22 mouse cellular contexts compared by ENCODE assay signal in genomic region chr11:16505999-16506398, GRCm38 (mm10). TPM values are rescaled to one million over a fixed set of nuclear protein-coding genes. Genes with fewer than 3 reads are reported as not detected.
DNase-seq lines count a peak whose midpoint lies in the region; ATAC-seq lines count a peak whose summit lies in the region.
"Had no signal": no experiment of that assay in that cellular context is flagged by ENCODE, and none has a peak within 500 bp of the region (broad histone marks: within the 10 kb centered on the region; RNA-seq: fewer than 3 reads in every experiment).

No protein-coding gene starts in this region.

- H3K27me3 ChIP-seq in heart, embryonic 11.5 days (ENCODE audit: control insufficient read depth, insufficient read depth, low read length), result no peaks in the 10 kb centered on the region
- H3K27me3 ChIP-seq in liver, embryonic 13.5 days, result no peaks in the 10 kb centered on the region
- H3K27me3 ChIP-seq in forebrain, embryonic 16.5 days (replicated peaks; ENCODE audit: control insufficient read depth, insufficient read depth, low read length), result no peaks in the 10 kb centered on the region
- H3K27me3 ChIP-seq: kidney, embryonic 15.5 days; midbrain, embryonic 15.5 days; stomach, embryonic 15.5 days had no signal

- 0 out of 2 replicates have a peak, but pooled peaks cover 4% of the 10 kb centered on the region for H3K4me1 ChIP-seq in heart, embryonic 11.5 days (ENCODE audit: control insufficient read depth, insufficient read depth, low read length)
- H3K4me1 ChIP-seq in liver, embryonic 13.5 days (replicated peaks), result peaks cover 49% of the 10 kb centered on the region
- H3K4me1 ChIP-seq in forebrain, embryonic 16.5 days (replicated peaks; ENCODE audit: control insufficient read depth, insufficient read depth, low read length), result peaks cover 6% of the 10 kb centered on the region
- H3K4me1 ChIP-seq: stomach, embryonic 15.5 days had no signal

- no peak overlapping the region for H3K27ac ChIP-seq in heart, embryonic 11.5 days (ENCODE audit: low read depth, low read length)
- H3K27ac ChIP-seq in liver, embryonic 13.5 days, result peak overlapping the region; percentile 91
- no peak overlapping the region for H3K27ac ChIP-seq in forebrain, embryonic 16.5 days (ENCODE audit: low read length)
- H3K27ac ChIP-seq: hindbrain, embryonic 10.5 days; hindbrain, postnatal 0 days; kidney, embryonic 15.5 days; left cerebral cortex, adult 2 months; limb, embryonic 10.5 days; midbrain, embryonic 15.5 days; stomach, embryonic 15.5 days had no signal

- H3K9ac ChIP-seq in heart, embryonic 11.5 days (ENCODE audit: low read depth, low read length), result no peak overlapping the region
- H3K9ac ChIP-seq in liver, embryonic 13.5 days, result peak overlapping the region; percentile 99; the same call in 1 of the 2 replicates
- no peak overlapping the region for H3K9ac ChIP-seq in forebrain, embryonic 16.5 days (replicated peaks; ENCODE audit: low read depth, low read length)
- H3K9ac ChIP-seq: kidney, embryonic 15.5 days; midbrain, embryonic 15.5 days; stomach, embryonic 15.5 days had no signal

- WGBS in heart, embryonic 11.5 days (ENCODE audit: insufficient replicate concordance), result 93% methylated on average over 6 of the region's 6 CpGs
- WGBS in liver, embryonic 13.5 days (ENCODE audit: insufficient replicate concordance), result 55% methylated on average over 6 of the region's 6 CpGs
- WGBS in forebrain, embryonic 16.5 days, result 97% methylated on average over 6 of the region's 6 CpGs

- no peaks in the 10 kb centered on the region for H3K9me3 ChIP-seq in heart, embryonic 11.5 days (replicated peaks; ENCODE audit: control insufficient read depth, low read length)
- no peaks in the 10 kb centered on the region for H3K9me3 ChIP-seq in liver, embryonic 13.5 days (replicated peaks)
- H3K9me3 ChIP-seq in forebrain, embryonic 16.5 days (ENCODE audit: control insufficient read depth, low read length), result no peaks in the 10 kb centered on the region; the same call in 1 of the 2 replicates
- H3K9me3 ChIP-seq: hindbrain, embryonic 10.5 days; kidney, embryonic 15.5 days; limb, embryonic 10.5 days; midbrain, embryonic 15.5 days; stomach, embryonic 15.5 days had no signal

- ATAC-seq in heart, embryonic 11.5 days (replicated peaks; ENCODE audit: insufficient number of reproducible peaks, low FRiP score, low TSS enrichment), result no peak
- ATAC-seq in erythroblast, adult 5-6 weeks (replicated peaks; ENCODE audit: low FRiP score, poor library complexity, severe bottlenecking), result peak; percentile 18
- peak; percentile 11 for ATAC-seq in liver, embryonic 13.5 days (ENCODE audit: low read depth)
- ATAC-seq in megakaryocyte-erythroid progenitor cell, adult 5-6 weeks (replicated peaks; ENCODE audit: low FRiP score, low TSS enrichment, poor library complexity, severe bottlenecking), result peak; percentile 48
- ATAC-seq in forebrain, embryonic 16.5 days, result no peak
- ATAC-seq: hindbrain, postnatal 0 days; midbrain, embryonic 15.5 days had no signal

- H3K36me3 ChIP-seq in heart, embryonic 11.5 days (ENCODE audit: control insufficient read depth, insufficient read depth, low read length), result peaks cover 13% of the 10 kb centered on the region
- H3K36me3 ChIP-seq in liver, embryonic 13.5 days, result peaks cover 39% of the 10 kb centered on the region
- H3K36me3 ChIP-seq in forebrain, embryonic 16.5 days (ENCODE audit: control insufficient read depth, insufficient read depth), result peaks cover 22% of the 10 kb centered on the region

- no peak for DNase-seq in heart, adult 8-10 months (ENCODE audit: low spot score)
- no peak for DNase-seq in liver, embryonic 13.5 days
- no peak for DNase-seq in kidney, postnatal 36 days
- DNase-seq in urinary bladder, postnatal 25 days (ENCODE audit: low spot score), result no peak
- DNase-seq: adrenal gland, postnatal 25 days; cerebellum, adult 9-10 months; gastrocnemius, postnatal 25 days; heart, adult 18-20 months; kidney, adult 11 months; lung, postnatal 10 days; thymus, postnatal 4 days had no signal

- 0 out of 2 replicates have a peak overlapping the region, but pooled peaks have one; percentile 5 for H3K4me3 ChIP-seq in heart, embryonic 11.5 days (ENCODE audit: low read depth, low read length)
- peak overlapping the region; percentile 98 for H3K4me3 ChIP-seq in liver, embryonic 13.5 days (replicated peaks)
- H3K4me3 ChIP-seq in forebrain, embryonic 16.5 days (replicated peaks; ENCODE audit: low read length), result no peak overlapping the region
- H3K4me3 ChIP-seq: left cerebral cortex, adult 2 months; midbrain, embryonic 15.5 days; stomach, embryonic 15.5 days had no signal

- H3K4me2 ChIP-seq in heart, embryonic 11.5 days, result peak overlapping the region; percentile 75
- peak overlapping the region; percentile 78 for H3K4me2 ChIP-seq in liver, embryonic 13.5 days
- no peak overlapping the region for H3K4me2 ChIP-seq in forebrain, embryonic 16.5 days (ENCODE audit: low read length)

RNA-seq across cellular contexts. Expression of gene Sec61g, which starts 2.3 kb away (rescaled TPM):
- polyA plus RNA-seq in heart, embryonic 11.5 days (2014; fragmentation: Nextera tagmentation; extraction: Ambion mirVana), result 28.7 and 36.6 TPM in 2 replicates
- 1 to 10 TPM; 2.4 to 6.1 (median 3.8) TPM for total RNA-seq in heart, adult 8-10 months (2022)
- 88.2 and 149 TPM in 2 replicates for total RNA-seq in erythroblast, adult 5-6 weeks (2015; ENCODE audit: low replicate concordance)
- 99.8 and 134 TPM in 2 replicates for total RNA-seq in erythroblast, adult 5-6 weeks (2017; ENCODE audit: low replicate concordance)
- 35.3 and 36.8 TPM in 2 replicates for polyA plus RNA-seq in liver, embryonic 13.5 days (2015; fragmentation: Nextera tagmentation; extraction: Ambion mirVana)
- 23.5 and 41.1 TPM in 2 replicates for total RNA-seq in megakaryocyte-erythroid progenitor cell, adult 5-6 weeks (2014; fragmentation: Nextera tagmentation)
- 13.9 and 19.4 TPM in 2 replicates for total RNA-seq in megakaryocyte-erythroid progenitor cell, adult 5-6 weeks (2017)
- polyA plus RNA-seq in forebrain, embryonic 16.5 days (2015; fragmentation: Nextera tagmentation; extraction: Ambion mirVana), result 25.9 and 29.3 TPM in 2 replicates

Comparison
In these comparisons a context has a peak if more than half of its experiments do, and no peak if none do; other contexts are left out.
1. ATAC-seq: peak in erythroblast, adult 5-6 weeks (single experiment), liver, embryonic 13.5 days (single experiment) and megakaryocyte-erythroid progenitor cell, adult 5-6 weeks (single experiment); none in heart, embryonic 11.5 days (single experiment) and forebrain, embryonic 16.5 days (single experiment).